Mouse (Mus musculus) lung, embryonic 14.5 days (tissue): ENCODE results near the gene Ireb2. TPM values are rescaled to one million over a fixed set of nuclear protein-coding genes. Genes with fewer than 3 reads are reported as not detected.
"Not testable (repeated sequence)": the region's sequence is repeated elsewhere in the genome, so short reads cannot be mapped to it uniquely, and the experiment has no call there.

ENCODE experiments used
- ATAC-seq: fragments of 200-750 bp; cut with Nextera tagmentation; 2 replicates; pipeline ENCODE4 v1.8.0; 2017; ENCODE audit warnings: mild to moderate bottlenecking, moderate TSS enrichment, moderate library complexity; ENCODE audit not compliant: insufficient read depth
- DNase-seq: peaks from one replicate; pipeline ENCODE4 v3.0.0-alpha.2; 2015
- H3K27ac ChIP-seq: fragments of 300-500 bp; sonication (generic); 2 replicates; pipeline ENCODE4 v1.5.1; 2014; ENCODE audit warnings: low read depth, mild to moderate bottlenecking, moderate library complexity
- H3K27me3 ChIP-seq: fragments of 300-500 bp; sonication (generic); 2 replicates; pipeline ENCODE4 v1.6.1; 2014; ENCODE audit warnings: low read length, control low read depth; ENCODE audit not compliant: insufficient read depth
- H3K36me3 ChIP-seq: fragments of 300-500 bp; sonication (generic); 2 replicates; pipeline ENCODE4 v1.6.1; 2014; ENCODE audit warnings: control low read depth; ENCODE audit not compliant: insufficient read depth
- H3K4me1 ChIP-seq: fragments of 300-500 bp; sonication (generic); 2 replicates; pipeline ENCODE4 v1.6.1; 2014; ENCODE audit warnings: antibody characterized with exemption, control low read depth; ENCODE audit not compliant: insufficient read depth
- H3K4me2 ChIP-seq: fragments of 300-500 bp; sonication (generic); 2 replicates; pipeline ENCODE4 v1.6.1; 2014; ENCODE audit warnings: mild to moderate bottlenecking
- H3K4me3 ChIP-seq: fragments of 300-500 bp; sonication (generic); 2 replicates; pipeline ENCODE4 v1.5.1; 2014; ENCODE audit warnings: low read depth, low read length
- H3K9ac ChIP-seq: fragments of 300-500 bp; sonication (generic); 2 replicates; pipeline ENCODE4 v1.6.1; 2014
- H3K9me3 ChIP-seq: fragments of 300-500 bp; sonication (generic); 2 replicates; pipeline ENCODE4 v1.6.1; 2016; ENCODE audit warnings: low read depth, low read length, control low read depth
- CTCF ChIP-seq: IDR thresholded peaks from 2 replicates; pipeline ENCODE4 v1.5.1; 2016; ENCODE audit warnings: antibody characterized with exemption, low read depth
- WGBS: fragments of 180-500 bp; shearing (Covaris S2); extraction: QIAGEN DNeasy Blood & Tissue Kit; methylation state at CpG from one replicate; pipeline ENCODE4 v1.1.7; 2014; 5-methylcytosine and 5-hydroxymethylcytosine counted together
- polyA plus RNA-seq: library from polyadenylated mRNA; unstranded; fragments of >200 nt; fragmentation: Nextera tagmentation; extraction: Ambion mirVana; gene quantifications from 2 replicates; pipeline ENCODE4 v1.2.1, GENCODE M21; 2014

Gene Ireb2
- 44.3 and 45.9 TPM in 2 replicates for polyA plus RNA-seq

- WGBS, result under 1% methylated on average over 72 of the region's 72 CpGs
- ATAC-seq (peak; percentile 98), DNase-seq (peak; percentile 99)
- Histone ChIP-seq H3K27me3 (no peaks in the 10 kb centered on the region), H3K36me3 (peaks cover 29% of the 10 kb centered on the region), H3K9me3 (no peaks in the 10 kb centered on the region), H3K4me2 (peak within 1 kb of the TSS; percentile 77), H3K4me3 (peak within 1 kb of the TSS; percentile 93), H3K9ac (peak within 1 kb of the TSS; percentile 99), H3K4me1 (no peaks in the 10 kb centered on the region), H3K27ac (peak within 1 kb of the TSS; percentile 88)
- TF ChIP-seq CTCF, result no peak
These were observed at the start of gene Ireb2 for GRCm38 (mm10) chr9:54863363-54864281. Ireb2 (plus strand) TSS chr9:54863789.

GRCm38 (mm10) chr9:54816508-54817201, 46.9 kb upstream of the Ireb2 start:
- no peak overlapping the region for H3K27ac ChIP-seq
- no peak overlapping the region for H3K4me2 ChIP-seq
- TF ChIP-seq CTCF, result no peak
- no peaks in the 10 kb centered on the region for H3K36me3 ChIP-seq
- no peaks in the 10 kb centered on the region for H3K4me1 ChIP-seq
- H3K9ac ChIP-seq, result no peak overlapping the region
- H3K27me3 ChIP-seq, result no peaks in the 10 kb centered on the region
- ATAC-seq, result no peak
- no peak overlapping the region for H3K4me3 ChIP-seq
- no peaks in the 10 kb centered on the region for H3K9me3 ChIP-seq
- WGBS, result 61% methylated on average over 10 of the region's 10 CpGs
- no peak for DNase-seq

- Histone ChIP-seq H3K36me3 (no peaks in the 10 kb centered on the region), H3K4me1 (no peaks in the 10 kb centered on the region), H3K27ac (no peak overlapping the region), H3K9me3 (no peaks in the 10 kb centered on the region), H3K27me3 (no peaks in the 10 kb centered on the region), H3K4me3 (no peak overlapping the region), H3K9ac (no peak overlapping the region), H3K4me2 (no peak overlapping the region)
- DNase-seq (peak; percentile 88), ATAC-seq (peak; percentile 82)
- TF ChIP-seq CTCF, result peak; percentile 73
- WGBS, result 51% methylated on average over 5 of the region's 5 CpGs
These were observed 42.0 kb upstream of the Ireb2 start for GRCm38 (mm10) chr9:54821442-54822100.

DNA sequence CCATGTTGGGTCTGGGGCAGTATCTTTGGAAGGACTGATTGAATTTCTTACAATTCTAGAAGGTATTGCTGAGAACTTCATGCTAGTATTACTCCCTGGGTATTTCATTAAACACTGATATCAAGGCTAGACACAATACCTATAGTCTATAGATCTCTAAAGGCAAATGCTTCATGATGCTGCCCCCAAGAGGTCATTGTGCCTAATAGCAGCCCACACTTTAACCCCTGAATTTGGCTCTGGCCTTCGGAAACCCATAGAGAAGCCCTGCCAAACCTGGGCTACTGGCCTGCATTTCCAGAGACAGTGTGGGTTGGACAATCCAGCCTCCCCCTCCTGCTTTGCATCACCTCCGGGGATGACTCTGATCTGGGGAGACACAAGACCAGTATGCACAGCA, 33.8 kb upstream of the Ireb2 start:
- no peak overlapping the region for H3K9ac ChIP-seq
- ATAC-seq, result no peak
- no peaks in the 10 kb centered on the region for H3K27me3 ChIP-seq
- no peak overlapping the region for H3K4me3 ChIP-seq
- H3K4me2 ChIP-seq, result no peak overlapping the region
- no peak overlapping the region for H3K27ac ChIP-seq
- no peaks in the 10 kb centered on the region for H3K9me3 ChIP-seq
- peak; percentile 61 for DNase-seq
- WGBS, result 40% methylated on average over 2 of the region's 2 CpGs
- H3K36me3 ChIP-seq, result no peaks in the 10 kb centered on the region
- no peaks in the 10 kb centered on the region for H3K4me1 ChIP-seq
- TF ChIP-seq CTCF, result peak; percentile 42

DNA sequence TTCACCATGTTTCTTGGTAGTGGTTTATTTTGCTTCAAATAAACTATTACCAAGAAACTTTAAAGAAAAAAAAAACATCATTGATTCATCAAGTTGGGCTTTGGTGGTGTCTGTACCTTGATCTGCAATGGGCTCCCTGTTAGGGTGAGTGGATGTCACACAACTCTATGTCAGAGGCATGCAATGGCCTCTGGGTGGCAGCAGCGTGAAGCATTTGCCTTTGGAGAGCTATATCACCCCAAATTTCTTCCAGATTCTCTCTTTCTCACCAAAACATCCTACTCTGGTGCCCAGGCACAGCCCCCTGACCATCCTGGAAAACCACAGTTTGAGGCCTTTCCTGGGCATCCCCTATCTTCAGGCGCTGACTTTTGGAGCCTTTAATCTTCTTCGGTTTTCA, 33.0 kb upstream of the Ireb2 start:
- 42% methylated on average over 3 of the region's 3 CpGs for WGBS
- 0 out of 2 replicates have a peak, but pooled peaks have one; percentile 54 for ATAC-seq
- no peaks in the 10 kb centered on the region for H3K36me3 ChIP-seq
- TF ChIP-seq CTCF, result peak; percentile 75
- H3K4me1 ChIP-seq, result no peaks in the 10 kb centered on the region
- peak; percentile 76 for DNase-seq
- no peak overlapping the region for H3K27ac ChIP-seq
- no peak overlapping the region for H3K4me3 ChIP-seq
- no peak overlapping the region for H3K9ac ChIP-seq
- no peak overlapping the region for H3K4me2 ChIP-seq
- H3K9me3 ChIP-seq, result no peaks in the 10 kb centered on the region
- H3K27me3 ChIP-seq, result no peaks in the 10 kb centered on the region

- no peak for ATAC-seq
These were observed 29.8 kb upstream of the Ireb2 start for GRCm38 (mm10) chr9:54833831-54834230.

DNA sequence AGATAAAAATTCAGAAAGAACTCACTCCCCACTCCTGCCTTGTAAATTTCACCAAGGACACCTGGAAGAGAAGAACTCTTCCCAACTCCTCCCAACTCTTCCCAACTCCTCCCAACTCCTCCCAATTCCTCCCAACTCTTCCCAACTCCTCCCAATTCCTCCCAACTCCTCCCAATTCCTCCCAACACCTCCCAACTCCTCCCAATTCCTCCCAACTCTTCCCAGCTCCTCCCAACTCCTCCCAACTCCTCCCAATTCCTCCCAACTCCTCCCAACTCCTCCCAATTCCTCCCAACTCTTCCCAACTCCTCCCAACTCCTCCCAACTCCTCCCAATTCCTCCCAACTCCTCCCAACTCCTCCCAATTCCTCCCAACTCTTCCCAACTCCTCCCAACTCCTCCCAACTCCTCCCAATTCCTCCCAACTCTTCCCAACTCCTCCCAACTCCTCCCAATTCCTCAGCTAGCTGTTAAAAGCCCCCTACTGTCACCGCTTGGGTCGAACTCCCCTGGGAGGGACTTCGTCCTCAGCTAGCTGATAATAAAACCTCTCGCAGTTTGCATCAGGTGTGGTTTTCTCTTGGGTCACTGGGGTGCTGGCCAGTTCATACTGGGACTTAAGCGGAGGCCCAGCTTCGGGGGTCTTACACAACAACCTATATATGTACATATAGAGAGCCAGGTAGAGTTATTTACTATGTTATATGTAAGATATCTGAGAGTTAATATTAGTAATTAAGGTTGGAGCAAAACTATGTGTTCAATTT, 27.5 kb upstream of the Ireb2 start:
- not testable (repeated sequence) for H3K9ac ChIP-seq, H3K4me3 ChIP-seq, ATAC-seq, H3K27me3 ChIP-seq, H3K4me2 ChIP-seq, H3K27ac ChIP-seq, H3K36me3 ChIP-seq, DNase-seq, H3K9me3 ChIP-seq, H3K4me1 ChIP-seq
- 81% methylated on average over 6 of the region's 6 CpGs for WGBS

More at GRCm38 (mm10) chr9:54833831-54834230, 29.8 kb upstream of the Ireb2 start:
- H3K4me1 ChIP-seq, result no peaks in the 10 kb centered on the region
- no peak for DNase-seq
- H3K36me3 ChIP-seq, result no peaks in the 10 kb centered on the region
- no peak for TF ChIP-seq CTCF
- no peak overlapping the region for H3K27ac ChIP-seq
- no peak overlapping the region for H3K4me2 ChIP-seq
- no peak overlapping the region for H3K4me3 ChIP-seq
- 70% methylated on average over 1 of the region's 1 CpGs for WGBS
- H3K9ac ChIP-seq, result no peak overlapping the region
- no peaks in the 10 kb centered on the region for H3K27me3 ChIP-seq
- H3K9me3 ChIP-seq, result no peaks in the 10 kb centered on the region
